Comparison of ENCODE assay signal across 9 mouse cellular contexts in the genomic region with DNA sequence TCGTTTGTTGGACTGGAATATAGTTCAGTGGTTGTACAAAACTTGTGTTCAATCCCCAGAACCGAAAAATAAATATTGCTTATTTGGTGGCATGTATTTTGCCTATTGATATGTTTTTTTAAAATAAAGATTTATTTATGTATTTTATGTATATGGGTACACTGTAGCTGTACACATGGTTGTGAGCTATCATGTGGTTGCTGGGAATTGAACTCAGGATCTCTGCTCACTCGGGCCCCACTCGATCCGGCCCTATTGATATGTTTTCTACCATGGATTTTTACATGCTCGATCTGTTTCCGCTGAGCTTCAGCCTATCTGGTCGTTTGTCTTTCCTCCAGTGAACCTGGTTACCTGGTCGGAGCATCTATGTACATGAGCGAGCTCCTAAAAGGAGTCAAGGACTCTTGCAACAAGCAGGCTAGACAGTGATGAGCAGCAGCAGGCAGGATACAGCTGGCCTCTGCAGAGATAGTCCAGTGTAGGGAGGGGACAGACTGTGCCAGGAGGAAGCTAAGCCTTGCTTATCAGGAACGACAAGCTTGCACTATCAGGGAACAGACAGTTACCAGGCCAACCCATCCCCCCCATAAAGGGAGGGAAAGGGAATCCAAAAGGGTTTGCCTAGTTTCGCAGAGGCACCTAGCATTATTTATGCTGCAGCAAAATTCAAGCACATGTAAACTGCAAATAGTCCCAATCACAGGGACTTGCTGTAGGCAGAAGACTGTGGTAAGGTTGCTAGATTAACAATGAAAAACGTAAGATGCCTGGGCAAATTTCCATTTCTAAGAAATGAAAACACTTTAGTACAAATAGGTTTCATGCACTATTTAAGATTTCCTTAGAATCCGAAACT. TPM values are rescaled to one million over a fixed set of nuclear protein-coding genes. Genes with fewer than 3 reads are reported as not detected.
A peak's percentile ranks its signal among the peaks of the same experiment; 100 is the strongest.
DNase-seq lines count a peak whose midpoint lies in the region; ATAC-seq lines count a peak whose summit lies in the region.
"Had no signal": no experiment of that assay in that cellular context is flagged by ENCODE, and none has a peak within 500 bp of the region (broad histone marks: within the 10 kb centered on the region; RNA-seq: fewer than 3 reads in every experiment).

No protein-coding gene starts in this region.

- ATAC-seq in hindbrain, embryonic 16.5 days, result peak; percentile 61; the same call in 1 of the 2 replicates
- no peak; the same call in 1 of the 2 replicates for ATAC-seq in hindbrain, embryonic 13.5 days (ENCODE audit: low FRiP score)
- ATAC-seq in liver, embryonic 11.5 days (replicated peaks; ENCODE audit: low FRiP score), result peak; percentile 100
- no peak for ATAC-seq in monocyte, adult 5-6 weeks (replicated peaks; ENCODE audit: insufficient number of reproducible peaks, low FRiP score, low TSS enrichment, poor library complexity, severe bottlenecking)

- H3K4me3 ChIP-seq in hindbrain, embryonic 16.5 days (ENCODE audit: low read length), result no peak overlapping the region
- H3K4me3 ChIP-seq in hindbrain, embryonic 13.5 days, result no peak overlapping the region
- peak overlapping the region; percentile 22; the same call in 1 of the 2 replicates for H3K4me3 ChIP-seq in liver, embryonic 11.5 days (ENCODE audit: low read depth, low read length)

- H3K27ac ChIP-seq in hindbrain, embryonic 16.5 days (ENCODE audit: low read depth, low read length), result no peak overlapping the region
- H3K27ac ChIP-seq in hindbrain, embryonic 13.5 days, result no peak overlapping the region
- H3K27ac ChIP-seq in liver, embryonic 11.5 days (ENCODE audit: low read depth, low read length), result peak overlapping the region; percentile 87

- peak; percentile 89 for DNase-seq in c-Kit-positive CD71-positive TER-119-negative erythroid progenitor cells, embryonic 14.5 days (ENCODE audit: low read depth)
- DNase-seq in liver, embryonic 11.5 days (ENCODE audit: low spot score), result peak; percentile 76
- DNase-seq in spleen, postnatal 14 days (ENCODE audit: low spot score in 2 of 2), result peak; percentile 39 to 67
- DNase-seq in left cerebral cortex, postnatal 14 days (ENCODE audit: low spot score in 2 of 2), result no peak
- DNase-seq in retina, embryonic 14.5 days (ENCODE audit: low spot score), result no peak
- DNase-seq: cerebellum, adult 8-10 months had no signal

- intact Hi-C loops in left cerebral cortex, postnatal 14 days (cut with DNase I), result loop anchor here (10.0 kb wide), 1 partner anchor 86 kb away; no protein-coding TSS in a partner anchor

- whole genome bisulfite sequencing in hindbrain, embryonic 16.5 days, result 78% methylated on average over 14 of the region's 14 CpGs
- 84% methylated on average over 14 of the region's 14 CpGs for WGBS in hindbrain, embryonic 13.5 days
- WGBS in liver, embryonic 11.5 days, result 22% methylated on average over 14 of the region's 14 CpGs

- H3K36me3 ChIP-seq in hindbrain, embryonic 16.5 days (ENCODE audit: control insufficient read depth, insufficient read depth, low read length), result no peaks in the 10 kb centered on the region
- H3K36me3 ChIP-seq in hindbrain, embryonic 13.5 days, result no peaks in the 10 kb centered on the region
- H3K36me3 ChIP-seq in liver, embryonic 11.5 days (ENCODE audit: control insufficient read depth, insufficient read depth, low read length), result no peaks in the 10 kb centered on the region

- no peaks in the 10 kb centered on the region for H3K27me3 ChIP-seq in hindbrain, embryonic 16.5 days (replicated peaks; ENCODE audit: control insufficient read depth, insufficient read depth, low read length)
- no peaks in the 10 kb centered on the region for H3K27me3 ChIP-seq in hindbrain, embryonic 13.5 days
- no peaks in the 10 kb centered on the region for H3K27me3 ChIP-seq in liver, embryonic 11.5 days (replicated peaks; ENCODE audit: control insufficient read depth, insufficient read depth, low read length)

- no peak overlapping the region for H3K9ac ChIP-seq in hindbrain, embryonic 16.5 days (ENCODE audit: low read depth, low read length)
- H3K9ac ChIP-seq in hindbrain, embryonic 13.5 days, result no peak overlapping the region
- peak overlapping the region; percentile 39; the same call in 1 of the 2 replicates for H3K9ac ChIP-seq in liver, embryonic 11.5 days (ENCODE audit: low read depth, low read length)

- H3K4me1 ChIP-seq in hindbrain, embryonic 16.5 days (ENCODE audit: control insufficient read depth, insufficient read depth, low read depth, low read length), result no peaks in the 10 kb centered on the region
- H3K4me1 ChIP-seq in hindbrain, embryonic 13.5 days (replicated peaks), result no peaks in the 10 kb centered on the region
- peaks cover 40% of the 10 kb centered on the region for H3K4me1 ChIP-seq in liver, embryonic 11.5 days (replicated peaks; ENCODE audit: control insufficient read depth, insufficient read depth, low read length)

- H3K9me3 ChIP-seq in hindbrain, embryonic 16.5 days (ENCODE audit: control insufficient read depth, low read length), result no peaks in the 10 kb centered on the region
- H3K9me3 ChIP-seq in hindbrain, embryonic 13.5 days, result no peaks in the 10 kb centered on the region
- no peaks in the 10 kb centered on the region for H3K9me3 ChIP-seq in liver, embryonic 11.5 days (ENCODE audit: control insufficient read depth, low read length)

- no peak overlapping the region for H3K4me2 ChIP-seq in hindbrain, embryonic 16.5 days (ENCODE audit: low read length)
- H3K4me2 ChIP-seq in hindbrain, embryonic 13.5 days, result no peak overlapping the region
- peak overlapping the region; percentile 62 for H3K4me2 ChIP-seq in liver, embryonic 11.5 days

RNA-seq across cellular contexts. Expression of a gene that starts 7.3 kb away (rescaled TPM):
- 70.4 and 79.2 TPM in 2 replicates for polyA plus RNA-seq in hindbrain, embryonic 16.5 days (2015; fragmentation: Nextera tagmentation; extraction: Ambion mirVana)
- polyA plus RNA-seq in hindbrain, embryonic 13.5 days (2015; fragmentation: Nextera tagmentation; extraction: Ambion mirVana), result 83.1 and 88.1 TPM in 2 replicates
- 114 and 121 TPM in 2 replicates for polyA plus RNA-seq in liver, embryonic 11.5 days (2014; fragmentation: Nextera tagmentation; extraction: Ambion mirVana)
- 10 to 100 TPM; 76.5 to 84.1 TPM for total RNA-seq in left cerebral cortex, postnatal 14 days (2021)
- 424 to 819 TPM (median 731 TPM) in 3 replicates for total RNA-seq in monocyte, adult 5-6 weeks (2017)

Comparison
In these comparisons a context has a peak if more than half of its experiments do, and no peak if none do; other contexts are left out.
1. ATAC-seq: peak in hindbrain, embryonic 16.5 days (single experiment) and liver, embryonic 11.5 days (single experiment); none in hindbrain, embryonic 13.5 days (single experiment) and monocyte, adult 5-6 weeks (single experiment).
2. DNase-seq: peak in c-Kit-positive CD71-positive TER-119-negative erythroid progenitor cells, embryonic 14.5 days (single experiment), liver, embryonic 11.5 days (single experiment) and spleen, postnatal 14 days (2 of 2); none in left cerebral cortex, postnatal 14 days (0 of 2) and retina, embryonic 14.5 days (single experiment).